Mouse (Mus musculus) heart, embryonic 13.5 days (tissue): ENCODE data around the gene Kcnt2. TPM values are rescaled to one million over a fixed set of nuclear protein-coding genes. Genes with fewer than 3 reads are reported as not detected.
A peak's percentile ranks its signal among the peaks of the same experiment; 100 is the strongest.

Experiments
- ATAC-seq: fragments of 200-750 bp; cut with Nextera tagmentation; 2 replicates; pipeline ENCODE4 v1.8.0; 2017; ENCODE audit warnings: moderate TSS enrichment; ENCODE audit not compliant: insufficient number of reproducible peaks, low FRiP score, low TSS enrichment; ENCODE audit errors: extremely low read depth
- H3K27ac ChIP-seq: fragments of 300-500 bp; sonication (generic); replicated peaks from 2 replicates; pipeline ENCODE4 v1.5.1; 2015; ENCODE audit warnings: moderate library complexity, mild to moderate bottlenecking, inconsistent platforms
- H3K27me3 ChIP-seq: fragments of 300-500 bp; sonication (generic); replicated peaks from 2 replicates; pipeline ENCODE4 v1.6.1; 2015; ENCODE audit warnings: mild to moderate bottlenecking, inconsistent platforms
- H3K36me3 ChIP-seq: fragments of 300-500 bp; sonication (generic); 2 replicates; pipeline ENCODE4 v1.6.1; 2015; ENCODE audit warnings: mild to moderate bottlenecking, inconsistent platforms
- H3K4me1 ChIP-seq: fragments of 300-500 bp; sonication (generic); 2 replicates; pipeline ENCODE4 v1.6.1; 2015; ENCODE audit warnings: inconsistent platforms
- H3K4me2 ChIP-seq: fragments of 300-500 bp; sonication (generic); 2 replicates; pipeline ENCODE4 v1.6.1; 2015; ENCODE audit warnings: inconsistent platforms, mild to moderate bottlenecking, moderate library complexity
- H3K4me3 ChIP-seq: fragments of 300-500 bp; sonication (generic); 2 replicates; pipeline ENCODE4 v1.5.1; 2015; ENCODE audit warnings: moderate library complexity, mild to moderate bottlenecking, inconsistent platforms
- H3K9ac ChIP-seq: fragments of 300-500 bp; sonication (generic); 2 replicates; pipeline ENCODE4 v1.6.1; 2015; ENCODE audit warnings: inconsistent platforms, mild to moderate bottlenecking, moderate library complexity
- H3K9me3 ChIP-seq: fragments of 300-500 bp; sonication (generic); 2 replicates; pipeline ENCODE4 v1.6.1; 2016; ENCODE audit warnings: inconsistent platforms
- WGBS: fragments of 180-500 bp; shearing (Covaris S2); methylation state at CpG from one replicate; pipeline ENCODE4 v1.1.7; 2015; ENCODE audit warnings: mixed read lengths; 5-methylcytosine and 5-hydroxymethylcytosine counted together
- polyA plus RNA-seq: library from polyadenylated mRNA; unstranded; fragments of >200 nt; fragmentation: Nextera tagmentation; extraction: Ambion mirVana; gene quantifications from 2 replicates; pipeline ENCODE4 v1.2.1, GENCODE M21; 2015

Kcnt2 gene
- polyA plus RNA-seq: 0.62 and 0.83 TPM in 2 replicates

- Histone ChIP-seq H3K9ac (peak within 1 kb of the TSS; percentile 78), H3K4me3 (peak within 1 kb of the TSS; percentile 64), H3K4me1 (peaks cover 7% of the 10 kb centered on the region), H3K27me3 (no peaks in the 10 kb centered on the region), H3K9me3 (no peaks in the 10 kb centered on the region), H3K4me2 (peak within 1 kb of the TSS; percentile 97), H3K36me3 (no peaks in the 10 kb centered on the region), H3K27ac (no peak within 1 kb of the TSS)
- no peak for ATAC-seq
- 1% methylated on average over 21 of the region's 21 CpGs for WGBS
These were observed at the start of gene Kcnt2 for GRCm38 (mm10) chr1:140245876-140246597. TSS of gene Kcnt2 (plus strand) at chr1:140246158.

- H3K36me3 ChIP-seq: no peaks in the 10 kb centered on the region
- no peaks in the 10 kb centered on the region for H3K27me3 ChIP-seq
- H3K4me2 ChIP-seq: no peak overlapping the region
- no peak overlapping the region for H3K4me3 ChIP-seq
- H3K4me1 ChIP-seq: no peaks in the 10 kb centered on the region
- H3K9ac ChIP-seq: no peak overlapping the region
- no peak for ATAC-seq
- no peak overlapping the region for H3K27ac ChIP-seq
- no peaks in the 10 kb centered on the region for H3K9me3 ChIP-seq
- 58% methylated on average over 2 of the region's 2 CpGs for WGBS
These were observed 40.6 kb upstream of the Kcnt2 start for GRCm38 (mm10) chr1:140205329-140205728.

DNA sequence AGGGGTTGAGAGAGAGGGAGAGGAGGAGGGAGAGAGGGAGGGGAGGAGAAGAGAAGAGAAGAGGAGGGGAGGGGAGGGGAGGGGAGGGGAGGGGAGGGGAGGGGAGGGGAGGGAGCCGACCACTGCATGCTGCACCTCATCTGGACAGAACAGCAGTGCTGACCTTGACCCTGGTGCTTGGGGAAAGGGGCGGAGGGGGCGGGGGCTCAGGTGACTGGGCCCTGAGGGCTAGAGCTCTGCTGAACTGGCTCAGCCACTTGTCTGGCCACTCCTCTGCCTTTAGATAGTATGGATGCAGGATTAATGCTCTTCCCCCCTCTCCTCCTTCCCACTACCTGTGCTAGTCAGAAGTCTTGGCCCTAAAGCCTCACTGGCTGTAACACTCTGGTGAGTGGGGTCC lies 20.7 kb upstream of the Kcnt2 start:
- Histone ChIP-seq H3K4me2 (no peak overlapping the region), H3K4me3 (no peak overlapping the region), H3K9me3 (no peaks in the 10 kb centered on the region), H3K27me3 (no peaks in the 10 kb centered on the region), H3K4me1 (no peaks in the 10 kb centered on the region), H3K36me3 (no peaks in the 10 kb centered on the region), H3K9ac (no peak overlapping the region), H3K27ac (no peak overlapping the region)
- ATAC-seq: no peak
- WGBS: 81% methylated on average over 2 of the region's 3 CpGs

- H3K27me3 ChIP-seq: no peaks in the 10 kb centered on the region
- H3K4me3 ChIP-seq: no peak overlapping the region
- H3K27ac ChIP-seq: no peak overlapping the region
- no peak overlapping the region for H3K4me2 ChIP-seq
- 53% methylated on average over 8 of the region's 8 CpGs for WGBS
- no peak overlapping the region for H3K9ac ChIP-seq
- no peaks in the 10 kb centered on the region for H3K4me1 ChIP-seq
- H3K36me3 ChIP-seq: no peaks in the 10 kb centered on the region
- H3K9me3 ChIP-seq: no peaks in the 10 kb centered on the region
- no peak for ATAC-seq
These were observed 19.3 kb upstream of the Kcnt2 start for GRCm38 (mm10) chr1:140226673-140227072.

DNA sequence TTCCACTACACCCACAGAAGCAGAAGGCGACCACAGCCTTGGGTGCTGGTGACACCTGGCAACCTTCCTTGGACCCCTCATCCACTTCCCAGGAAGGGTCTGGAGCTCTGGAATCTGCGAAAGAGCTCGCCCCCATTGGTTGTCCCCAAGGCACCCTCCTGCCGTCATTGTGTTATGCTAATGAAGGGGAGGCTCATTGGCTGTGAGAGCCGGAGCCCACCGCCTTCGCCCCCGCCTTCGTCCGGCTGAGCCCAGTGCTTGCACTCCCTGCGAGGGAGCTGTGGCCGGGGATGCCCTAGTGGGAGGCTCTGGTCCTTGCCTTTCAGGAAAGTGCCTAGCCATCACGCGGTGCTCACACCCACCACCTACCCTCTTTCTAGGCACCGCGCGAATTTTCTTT lies 493 bp upstream of the Kcnt2 start:
- Histone ChIP-seq H3K27ac (no peak overlapping the region), H3K4me2 (peak overlapping the region; percentile 97), H3K9ac (peak overlapping the region; percentile 78), H3K27me3 (no peaks in the 10 kb centered on the region), H3K4me3 (peak overlapping the region; percentile 64), H3K36me3 (no peaks in the 10 kb centered on the region), H3K4me1 (peaks cover 7% of the 10 kb centered on the region), H3K9me3 (no peaks in the 10 kb centered on the region)
- 1% methylated on average over 17 of the region's 17 CpGs for WGBS
- ATAC-seq: peak; percentile 85; the same call in 1 of the 2 replicates

DNA sequence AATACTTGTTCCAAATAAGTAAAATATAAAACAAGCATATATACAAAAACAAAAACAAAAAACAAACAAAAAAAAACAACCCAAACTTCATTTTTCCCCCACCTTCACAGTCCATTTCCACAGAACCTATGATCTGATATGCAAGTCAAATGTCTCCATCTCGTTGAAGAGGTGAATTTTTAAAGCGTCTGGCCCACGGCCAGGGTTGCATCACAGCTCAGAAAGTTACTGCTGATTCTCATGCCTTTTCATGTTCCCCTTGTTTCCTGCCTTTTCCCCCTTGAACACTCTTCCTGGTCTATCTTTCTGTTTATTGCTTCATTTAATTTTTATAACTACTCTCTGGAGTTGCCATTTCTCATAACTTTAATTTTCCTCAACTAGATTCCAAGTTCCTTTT lies 18.7 kb downstream of the Kcnt2 start:
- Histone ChIP-seq H3K9ac (no peak overlapping the region), H3K36me3 (no peaks in the 10 kb centered on the region), H3K4me2 (no peak overlapping the region), H3K4me3 (no peak overlapping the region), H3K27me3 (no peaks in the 10 kb centered on the region), H3K9me3 (no peaks in the 10 kb centered on the region), H3K4me1 (peaks cover 16% of the 10 kb centered on the region), H3K27ac (no peak overlapping the region)
- ATAC-seq: no peak
- 68% methylated on average over 3 of the region's 3 CpGs for WGBS

- no peaks in the 10 kb centered on the region for H3K27me3 ChIP-seq
- no peaks in the 10 kb centered on the region for H3K36me3 ChIP-seq
- no peak overlapping the region for H3K4me3 ChIP-seq
- H3K27ac ChIP-seq: peak overlapping the region; percentile 67; the same call in 1 of the 2 replicates
- peaks cover 16% of the 10 kb centered on the region for H3K4me1 ChIP-seq
- WGBS: 58% methylated on average over 5 of the region's 5 CpGs
- H3K9me3 ChIP-seq: no peaks in the 10 kb centered on the region
- no peak overlapping the region for H3K4me2 ChIP-seq
- ATAC-seq: no peak
- H3K9ac ChIP-seq: no peak overlapping the region
These were observed 20.1 kb downstream of the Kcnt2 start for GRCm38 (mm10) chr1:140266047-140266446.

- peak overlapping the region; percentile 67 for H3K27ac ChIP-seq
- H3K4me2 ChIP-seq: no peak overlapping the region
- no peaks in the 10 kb centered on the region for H3K27me3 ChIP-seq
- no peaks in the 10 kb centered on the region for H3K9me3 ChIP-seq
- no peak overlapping the region for H3K9ac ChIP-seq
- ATAC-seq: no peak
- H3K36me3 ChIP-seq: no peaks in the 10 kb centered on the region
- H3K4me1 ChIP-seq: peaks cover 16% of the 10 kb centered on the region
- no peak overlapping the region for H3K4me3 ChIP-seq
- WGBS: 54% methylated on average over 8 of the region's 8 CpGs
These were observed 20.8 kb downstream of the Kcnt2 start for GRCm38 (mm10) chr1:140266643-140267286.

GRCm38 (mm10) chr1:140267288-140267687 lies 21.3 kb downstream of the Kcnt2 start:
- Histone ChIP-seq H3K9ac (no peak overlapping the region), H3K27me3 (no peaks in the 10 kb centered on the region), H3K27ac (peak overlapping the region; percentile 67), H3K4me1 (peaks cover 16% of the 10 kb centered on the region), H3K9me3 (no peaks in the 10 kb centered on the region), H3K4me3 (no peak overlapping the region), H3K36me3 (no peaks in the 10 kb centered on the region), H3K4me2 (no peak overlapping the region)
- no peak for ATAC-seq
- WGBS: 24% methylated on average over 2 of the region's 2 CpGs

DNA sequence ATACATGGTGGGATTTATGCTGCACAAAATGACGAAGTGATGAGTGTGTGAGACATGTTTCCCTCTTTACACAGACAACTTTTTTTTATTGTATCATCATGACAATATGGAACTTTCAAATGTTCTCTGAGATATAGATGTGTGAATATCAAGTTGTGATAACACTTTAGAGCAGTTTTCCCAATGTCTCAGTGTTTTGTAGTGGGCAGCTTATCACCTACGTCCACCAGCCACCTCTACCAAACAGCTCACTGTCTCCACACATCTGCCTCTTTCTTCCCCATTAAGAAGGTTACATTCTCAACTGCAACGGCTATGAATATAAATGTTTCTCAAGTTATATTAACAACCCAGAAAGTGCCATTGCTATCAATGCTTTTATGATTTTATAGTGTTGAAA lies 27.7 kb downstream of the Kcnt2 start:
- Histone ChIP-seq H3K27ac (no peak overlapping the region), H3K27me3 (no peaks in the 10 kb centered on the region), H3K9ac (no peak overlapping the region), H3K4me1 (no peaks in the 10 kb centered on the region), H3K36me3 (no peaks in the 10 kb centered on the region), H3K4me3 (no peak overlapping the region), H3K4me2 (no peak overlapping the region), H3K9me3 (no peaks in the 10 kb centered on the region)
- WGBS: 65% methylated on average over 3 of the region's 3 CpGs
- ATAC-seq: no peak

DNA sequence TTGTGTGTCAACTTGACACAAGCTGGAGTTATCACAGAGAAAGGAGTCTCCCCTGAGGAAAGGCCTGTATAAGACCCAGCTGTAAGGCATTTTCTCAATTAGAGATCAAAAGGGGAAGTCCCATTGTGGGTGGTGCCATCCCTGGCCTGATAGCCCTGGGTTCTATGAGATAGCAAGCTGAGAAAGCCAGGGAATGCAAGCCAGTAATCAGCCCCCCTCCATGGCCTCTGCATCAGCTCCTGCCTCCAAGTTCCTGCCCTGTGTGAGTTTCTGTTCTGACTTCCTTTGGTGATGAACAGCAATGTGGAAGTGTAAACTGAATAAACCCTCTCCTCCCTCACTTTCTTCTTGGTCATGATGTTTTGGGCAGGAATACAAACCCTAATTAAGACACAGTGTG lies 29.9 kb downstream of the Kcnt2 start:
- Histone ChIP-seq H3K9ac (no peak overlapping the region), H3K36me3 (no peaks in the 10 kb centered on the region), H3K4me3 (no peak overlapping the region), H3K27ac (no peak overlapping the region), H3K27me3 (no peaks in the 10 kb centered on the region), H3K9me3 (no peaks in the 10 kb centered on the region; the same call in 1 of the 2 replicates), H3K4me1 (no peaks in the 10 kb centered on the region), H3K4me2 (no peak overlapping the region)
- no peak for ATAC-seq

DNA sequence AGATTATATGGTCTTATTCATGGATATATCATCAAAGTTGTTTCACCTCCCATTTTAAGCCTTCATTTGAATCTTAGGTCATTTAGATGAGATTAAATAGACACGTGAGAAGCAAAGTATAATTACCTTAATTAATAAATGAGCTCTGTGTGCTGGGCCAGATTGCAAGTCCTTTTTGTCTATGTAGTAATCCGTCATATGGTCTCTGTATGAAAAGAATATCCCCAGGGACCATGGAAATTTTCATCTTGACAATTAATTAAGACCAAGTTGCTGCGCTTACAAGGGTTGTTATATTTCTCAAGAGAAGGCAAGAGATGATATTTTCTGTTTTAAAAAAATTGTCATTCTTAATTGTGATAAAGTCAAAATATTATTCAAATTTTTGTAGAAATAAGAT lies 47.2 kb downstream of the Kcnt2 start:
- no peak overlapping the region for H3K9ac ChIP-seq
- no peaks in the 10 kb centered on the region for H3K4me1 ChIP-seq
- H3K4me3 ChIP-seq: no peak overlapping the region
- ATAC-seq: no peak
- H3K27ac ChIP-seq: no peak overlapping the region
- no peaks in the 10 kb centered on the region for H3K9me3 ChIP-seq
- no peaks in the 10 kb centered on the region for H3K27me3 ChIP-seq
- 76% methylated on average over 3 of the region's 3 CpGs for WGBS
- H3K4me2 ChIP-seq: no peak overlapping the region
- no peaks in the 10 kb centered on the region for H3K36me3 ChIP-seq
